Mouse (Mus musculus): Measurements from ENCODE around the gene Slc15a1.

DNA sequence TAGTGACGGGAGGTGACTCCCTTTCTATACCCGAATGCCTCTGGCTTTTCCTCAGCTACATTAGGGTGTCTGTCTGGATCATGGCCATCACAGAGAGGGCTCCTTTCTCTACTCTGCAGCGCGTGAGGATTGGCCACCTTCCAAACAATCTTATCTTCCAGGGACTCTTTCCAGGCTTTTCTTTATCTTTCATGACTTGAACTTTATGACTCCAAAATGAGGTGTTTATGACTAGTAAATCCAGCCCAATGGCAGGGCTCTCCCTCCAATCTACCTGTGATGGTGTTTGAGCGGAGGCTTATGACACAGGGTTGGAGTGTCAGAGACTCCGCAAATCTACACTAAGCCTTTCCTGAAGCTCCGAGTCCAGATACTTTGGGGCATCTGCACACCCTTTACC lies 36.2 kb upstream of the Slc15a1 start:
- TF ChIP-seq CTCF (IDR thresholded peaks at IDR 0.05; ENCODE audit: extremely low read depth, insufficient read depth, low read length) = no peak
- TF ChIP-seq POLR2A (IDR thresholded peaks at IDR 0.05; ENCODE audit: extremely low read depth, insufficient read depth, low read length) = no peak
